Mouse (Mus musculus) embryonic facial prominence, embryonic 12.5 days (tissue): Measurements from ENCODE around the gene Erc2. TPM values are rescaled to one million over a fixed set of nuclear protein-coding genes. Genes with fewer than 3 reads are reported as not detected.

ENCODE experiments used
- ATAC-seq: fragments of 200-750 bp; cut with Nextera tagmentation; 2 replicates; pipeline ENCODE4 v1.8.0; 2017; ENCODE audit not compliant: insufficient number of reproducible peaks, insufficient read depth, low FRiP score, low TSS enrichment
- H3K27ac ChIP-seq: fragments of 300-500 bp; sonication (generic); 2 replicates; pipeline ENCODE4 v1.5.1; 2016; ENCODE audit warnings: mild to moderate bottlenecking
- H3K27me3 ChIP-seq: fragments of 300-500 bp; sonication (generic); 2 replicates; pipeline ENCODE4 v1.6.1; 2016; ENCODE audit warnings: mild to moderate bottlenecking, moderate library complexity
- H3K36me3 ChIP-seq: fragments of 300-500 bp; sonication (generic); 2 replicates; pipeline ENCODE4 v1.6.1; 2016; ENCODE audit warnings: mild to moderate bottlenecking
- H3K4me1 ChIP-seq: fragments of 300-500 bp; sonication (generic); 2 replicates; pipeline ENCODE4 v1.6.1; 2016
- H3K4me2 ChIP-seq: fragments of 300-500 bp; sonication (generic); replicated peaks from 2 replicates; pipeline ENCODE4 v1.6.1; 2016; ENCODE audit warnings: mild to moderate bottlenecking, moderate library complexity
- H3K4me3 ChIP-seq: fragments of 300-500 bp; sonication (generic); 2 replicates; pipeline ENCODE4 v1.5.1; 2016; ENCODE audit warnings: mild to moderate bottlenecking
- H3K9ac ChIP-seq: fragments of 300-500 bp; sonication (generic); 2 replicates; pipeline ENCODE4 v1.6.1; 2016; ENCODE audit warnings: mild to moderate bottlenecking, moderate library complexity
- H3K9me3 ChIP-seq: fragments of 300-500 bp; sonication (generic); 2 replicates; pipeline ENCODE4 v1.6.1; 2016; ENCODE audit warnings: mild to moderate bottlenecking, moderate library complexity
- WGBS: fragments of 180-500 bp; shearing (Covaris S2); methylation state at CpG from one replicate; pipeline ENCODE4 v1.1.7; 2016; 5-methylcytosine and 5-hydroxymethylcytosine counted together
- polyA plus RNA-seq: library from polyadenylated mRNA; unstranded; fragments of >200 nt; fragmentation: Nextera tagmentation; extraction: Ambion mirVana; gene quantifications from 2 replicates; pipeline ENCODE4 v1.2.1, GENCODE M21; 2016

The Erc2 gene
- polyA plus RNA-seq, 1 experiment from 2014 or later, result 12.0 TPM

GRCm38 (mm10) chr14:27784826-27785225, 162.6 kb downstream of the Erc2 start:
- no peaks in the 10 kb centered on the region for H3K27me3 ChIP-seq
- peaks cover 12% of the 10 kb centered on the region; the same call in 1 of the 2 replicates for H3K4me1 ChIP-seq
- H3K36me3 ChIP-seq, result no peaks in the 10 kb centered on the region
- no peak overlapping the region for H3K4me2 ChIP-seq
- H3K4me3 ChIP-seq, result no peak overlapping the region
- 89% methylated on average over 4 of the region's 4 CpGs for WGBS
- ATAC-seq, result no peak
- H3K27ac ChIP-seq, result no peak overlapping the region
- no peaks in the 10 kb centered on the region for H3K9me3 ChIP-seq
- H3K9ac ChIP-seq, result no peak overlapping the region

- Histone ChIP-seq H3K27ac (no peak overlapping the region), H3K9ac (no peak overlapping the region), H3K4me2 (no peak overlapping the region), H3K4me3 (no peak overlapping the region), H3K27me3 (no peaks in the 10 kb centered on the region), H3K4me1 (peaks cover 16% of the 10 kb centered on the region; the same call in 1 of the 2 replicates), H3K36me3 (no peaks in the 10 kb centered on the region), H3K9me3 (no peaks in the 10 kb centered on the region)
- 96% methylated on average over 2 of the region's 2 CpGs for WGBS
- no peak for ATAC-seq
Measured at GRCm38 (mm10) chr14:27785562-27785961, 163.3 kb downstream of the Erc2 start.

- no peak overlapping the region for H3K9ac ChIP-seq
- no peaks in the 10 kb centered on the region for H3K27me3 ChIP-seq
- no peak overlapping the region for H3K4me2 ChIP-seq
- H3K4me1 ChIP-seq, result peaks cover 16% of the 10 kb centered on the region; the same call in 1 of the 2 replicates
- no peaks in the 10 kb centered on the region for H3K9me3 ChIP-seq
- ATAC-seq, result 0 out of 2 replicates have a peak, but pooled peaks have one; percentile 41
- no peaks in the 10 kb centered on the region for H3K36me3 ChIP-seq
- WGBS, result 51% methylated on average over 6 of the region's 6 CpGs
- no peak overlapping the region for H3K4me3 ChIP-seq
- H3K27ac ChIP-seq, result 0 out of 2 replicates have a peak overlapping the region, but pooled peaks have one; percentile 41
Measured at GRCm38 (mm10) chr14:27789066-27789898, 167.1 kb downstream of the Erc2 start.

GRCm38 (mm10) chr14:27798184-27798934, 176.1 kb downstream of the Erc2 start:
- H3K4me2 ChIP-seq, result no peak overlapping the region
- H3K9ac ChIP-seq, result no peak overlapping the region
- no peak overlapping the region for H3K4me3 ChIP-seq
- WGBS, result 88% methylated on average over 11 of the region's 11 CpGs
- no peaks in the 10 kb centered on the region for H3K4me1 ChIP-seq
- no peaks in the 10 kb centered on the region for H3K9me3 ChIP-seq
- no peaks in the 10 kb centered on the region for H3K36me3 ChIP-seq
- no peak for ATAC-seq
- H3K27me3 ChIP-seq, result no peaks in the 10 kb centered on the region
- no peak overlapping the region for H3K27ac ChIP-seq

GRCm38 (mm10) chr14:27800766-27801165, 178.5 kb downstream of the Erc2 start:
- no peak overlapping the region for H3K4me2 ChIP-seq
- H3K4me3 ChIP-seq, result no peak overlapping the region
- no peaks in the 10 kb centered on the region for H3K27me3 ChIP-seq
- H3K36me3 ChIP-seq, result no peaks in the 10 kb centered on the region
- no peak overlapping the region for H3K27ac ChIP-seq
- H3K9me3 ChIP-seq, result no peaks in the 10 kb centered on the region
- H3K9ac ChIP-seq, result no peak overlapping the region
- no peaks in the 10 kb centered on the region for H3K4me1 ChIP-seq
- 70% methylated on average over 6 of the region's 6 CpGs for WGBS
- ATAC-seq, result no peak

GRCm38 (mm10) chr14:27803961-27804360, 181.7 kb downstream of the Erc2 start:
- Histone ChIP-seq H3K9ac (no peak overlapping the region), H3K9me3 (no peaks in the 10 kb centered on the region), H3K36me3 (no peaks in the 10 kb centered on the region), H3K27ac (no peak overlapping the region), H3K4me1 (no peaks in the 10 kb centered on the region), H3K27me3 (no peaks in the 10 kb centered on the region), H3K4me3 (no peak overlapping the region), H3K4me2 (no peak overlapping the region)
- ATAC-seq, result no peak
- WGBS, result 81% methylated on average over 3 of the region's 3 CpGs

GRCm38 (mm10) chr14:27805064-27805463, 182.8 kb downstream of the Erc2 start:
- H3K36me3 ChIP-seq, result no peaks in the 10 kb centered on the region
- ATAC-seq, result 0 out of 2 replicates have a peak, but pooled peaks have one; percentile 35
- no peaks in the 10 kb centered on the region for H3K4me1 ChIP-seq
- no peaks in the 10 kb centered on the region for H3K27me3 ChIP-seq
- no peak overlapping the region for H3K4me3 ChIP-seq
- H3K27ac ChIP-seq, result no peak overlapping the region
- H3K9ac ChIP-seq, result no peak overlapping the region
- no peak overlapping the region for H3K4me2 ChIP-seq
- H3K9me3 ChIP-seq, result no peaks in the 10 kb centered on the region
- WGBS, result 51% methylated on average over 13 of the region's 13 CpGs

GRCm38 (mm10) chr14:27808080-27808479, 185.9 kb downstream of the Erc2 start:
- Histone ChIP-seq H3K4me1 (0 out of 2 replicates have a peak, but pooled peaks cover 3% of the 10 kb centered on the region), H3K27ac (no peak overlapping the region), H3K9ac (no peak overlapping the region), H3K4me3 (no peak overlapping the region), H3K4me2 (no peak overlapping the region), H3K36me3 (no peaks in the 10 kb centered on the region), H3K9me3 (no peaks in the 10 kb centered on the region), H3K27me3 (no peaks in the 10 kb centered on the region)
- 3% methylated on average over 9 of the region's 9 CpGs for WGBS
- ATAC-seq, result no peak

- WGBS, result 63% methylated on average over 10 of the region's 10 CpGs
- ATAC-seq, result no peak
- no peaks in the 10 kb centered on the region for H3K27me3 ChIP-seq
- H3K4me1 ChIP-seq, result 0 out of 2 replicates have a peak, but pooled peaks cover 3% of the 10 kb centered on the region
- no peaks in the 10 kb centered on the region for H3K36me3 ChIP-seq
- H3K27ac ChIP-seq, result no peak overlapping the region
- no peak overlapping the region for H3K9ac ChIP-seq
- H3K4me2 ChIP-seq, result no peak overlapping the region
- H3K9me3 ChIP-seq, result no peaks in the 10 kb centered on the region
- no peak overlapping the region for H3K4me3 ChIP-seq
Measured at GRCm38 (mm10) chr14:27808523-27809114, 186.4 kb downstream of the Erc2 start.

- H3K4me2 ChIP-seq, result no peak overlapping the region
- WGBS, result 32% methylated on average over 7 of the region's 7 CpGs
- H3K27ac ChIP-seq, result no peak overlapping the region
Measured at GRCm38 (mm10) chr14:27810790-27811189, 188.6 kb downstream of the Erc2 start.

GRCm38 (mm10) chr14:27811649-27812048, 189.4 kb downstream of the Erc2 start:
- no peaks in the 10 kb centered on the region for H3K36me3 ChIP-seq
- no peak overlapping the region for H3K4me2 ChIP-seq
- no peaks in the 10 kb centered on the region for H3K27me3 ChIP-seq
- 0 out of 2 replicates have a peak, but pooled peaks cover 3% of the 10 kb centered on the region for H3K4me1 ChIP-seq
- H3K4me3 ChIP-seq, result no peak overlapping the region
- ATAC-seq, result no peak
- H3K27ac ChIP-seq, result no peak overlapping the region
- no peaks in the 10 kb centered on the region for H3K9me3 ChIP-seq
- WGBS, result 97% methylated on average over 3 of the region's 3 CpGs
- H3K9ac ChIP-seq, result no peak overlapping the region

More at GRCm38 (mm10) chr14:27810790-27811189, 188.6 kb downstream of the Erc2 start:
- Histone ChIP-seq H3K9me3 (no peaks in the 10 kb centered on the region), H3K4me3 (no peak overlapping the region), H3K9ac (no peak overlapping the region), H3K27me3 (no peaks in the 10 kb centered on the region), H3K4me1 (0 out of 2 replicates have a peak, but pooled peaks cover 3% of the 10 kb centered on the region), H3K36me3 (no peaks in the 10 kb centered on the region)
- ATAC-seq, result no peak
